Mouse (Mus musculus) neural tube, embryonic 14.5 days (tissue): Measurements from ENCODE around the gene Fth1. TPM values are rescaled to one million over a fixed set of nuclear protein-coding genes. Genes with fewer than 3 reads are reported as not detected.

ENCODE experiments used
- ATAC-seq: fragments of 200-750 bp; cut with Nextera tagmentation; 2 replicates; pipeline ENCODE4 v1.8.0; 2017; ENCODE audit warnings: low read depth, mild to moderate bottlenecking, moderate TSS enrichment, moderate library complexity
- H3K27ac ChIP-seq: fragments of 300-500 bp; sonication (generic); 2 replicates; pipeline ENCODE4 v1.5.1; 2014; ENCODE audit warnings: low read depth, mild to moderate bottlenecking, control low read depth, low read length, moderate library complexity, mixed read lengths
- H3K27me3 ChIP-seq: fragments of 300-500 bp; sonication (generic); 2 replicates; pipeline ENCODE4 v1.6.1; 2014; ENCODE audit warnings: low read length; ENCODE audit not compliant: control insufficient read depth, insufficient read depth
- H3K36me3 ChIP-seq: fragments of 300-500 bp; sonication (generic); 2 replicates; pipeline ENCODE4 v1.6.1; 2014; ENCODE audit warnings: low read length, mixed read lengths; ENCODE audit not compliant: control insufficient read depth, insufficient read depth
- H3K4me1 ChIP-seq: fragments of 300-500 bp; sonication (generic); 2 replicates; pipeline ENCODE4 v1.6.1; 2014; ENCODE audit warnings: low read length; ENCODE audit not compliant: control insufficient read depth, insufficient read depth
- H3K4me2 ChIP-seq: fragments of 300-500 bp; sonication (generic); 2 replicates; pipeline ENCODE4 v1.6.1; 2014; ENCODE audit warnings: mild to moderate bottlenecking, low read depth, low read length, control low read depth
- H3K4me3 ChIP-seq: fragments of 300-500 bp; sonication (generic); 2 replicates; pipeline ENCODE4 v1.5.1; 2014; ENCODE audit warnings: low read depth, low read length, control low read depth, mixed read lengths
- H3K9ac ChIP-seq: fragments of 300-500 bp; sonication (generic); replicated peaks from 2 replicates; pipeline ENCODE4 v1.6.1; 2014; ENCODE audit warnings: low read depth, mild to moderate bottlenecking, control low read depth, low read length, mixed read lengths
- H3K9me3 ChIP-seq: fragments of 300-500 bp; sonication (generic); 2 replicates; pipeline ENCODE4 v1.6.1; 2016; ENCODE audit warnings: low read length; ENCODE audit not compliant: control insufficient read depth
- WGBS: fragments of 180-500 bp; shearing (Covaris S2); extraction: QIAGEN DNeasy Blood & Tissue Kit; methylation state at CpG from one replicate; pipeline ENCODE4 v1.1.7; 2014; 5-methylcytosine and 5-hydroxymethylcytosine counted together
- polyA plus RNA-seq: library from polyadenylated mRNA; unstranded; fragments of >200 nt; fragmentation: Nextera tagmentation; extraction: Ambion mirVana; gene quantifications from 2 replicates; pipeline ENCODE4 v1.2.1, GENCODE M21; 2014

Gene Fth1
- polyA plus RNA-seq, 1 experiment from 2014 or later: 1,462 TPM

DNA sequence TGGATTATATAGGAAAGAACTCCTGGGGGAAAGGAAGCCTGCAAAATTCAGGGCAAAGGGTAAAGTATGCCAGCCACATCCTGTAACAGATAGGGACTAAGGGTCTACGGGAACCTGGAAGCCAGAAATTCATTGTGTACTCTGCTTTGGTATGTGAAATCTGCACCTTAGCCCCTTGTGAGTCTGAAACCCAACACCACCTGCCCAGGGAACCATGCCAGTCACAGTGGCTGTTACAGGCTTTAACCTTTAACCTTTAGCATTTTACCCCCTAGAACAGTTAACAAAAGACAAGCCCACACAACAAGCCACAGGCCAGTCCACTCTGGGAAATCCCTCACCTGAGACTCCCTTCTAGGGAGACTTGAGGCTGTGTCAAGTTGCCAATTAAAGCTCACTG, 38.6 kb upstream of the Fth1 start:
- 85% methylated on average over 1 of the region's 1 CpGs for WGBS
- no peak overlapping the region for H3K4me3 ChIP-seq
- H3K4me1 ChIP-seq: no peaks in the 10 kb centered on the region
- no peaks in the 10 kb centered on the region for H3K9me3 ChIP-seq
- H3K4me2 ChIP-seq: no peak overlapping the region
- no peaks in the 10 kb centered on the region for H3K27me3 ChIP-seq
- no peak overlapping the region for H3K27ac ChIP-seq
- H3K36me3 ChIP-seq: no peaks in the 10 kb centered on the region
- no peak for ATAC-seq
- no peak overlapping the region for H3K9ac ChIP-seq

- 66% methylated on average over 10 of the region's 10 CpGs for WGBS
These were observed 37.6 kb upstream of the Fth1 start for GRCm38 (mm10) chr19:9942539-9943533.

DNA sequence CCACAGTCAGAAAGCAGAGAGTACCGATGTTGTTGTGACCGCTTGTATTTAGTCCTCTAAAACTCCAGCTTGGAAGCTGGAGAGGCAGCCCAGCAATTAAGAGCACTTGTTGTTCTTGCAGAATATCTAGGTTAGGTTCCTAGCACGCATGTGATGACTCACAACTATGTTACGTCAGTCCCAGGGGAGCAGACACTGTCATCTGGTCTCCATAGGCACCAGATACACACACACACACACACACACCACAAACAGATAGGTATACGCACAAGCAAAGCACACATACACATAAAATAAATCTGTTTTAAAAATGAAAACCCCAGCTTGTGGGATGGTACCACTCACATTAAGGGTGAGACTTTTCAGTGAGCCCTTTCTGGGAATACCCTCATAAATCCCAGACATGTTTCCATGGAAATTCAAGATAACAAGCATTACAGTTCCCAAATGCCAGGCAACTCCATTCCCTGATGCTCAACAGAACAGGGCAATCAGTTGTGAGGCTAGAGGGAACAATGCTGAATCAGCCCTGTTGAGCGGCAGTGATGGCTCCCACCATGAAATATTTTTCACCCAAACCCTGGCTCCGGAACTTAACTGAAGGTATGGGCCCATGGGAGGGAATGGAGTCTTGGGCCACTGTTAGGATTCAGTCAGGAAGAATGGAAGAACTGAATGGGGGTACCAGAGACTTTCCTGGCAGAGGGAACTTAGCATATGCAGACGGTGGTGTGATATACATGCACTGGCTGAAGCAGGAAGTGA, 34.4 kb upstream of the Fth1 start:
- H3K36me3 ChIP-seq: no peaks in the 10 kb centered on the region
- H3K9ac ChIP-seq: no peak overlapping the region
- ATAC-seq: no peak
- no peak overlapping the region for H3K4me3 ChIP-seq
- no peaks in the 10 kb centered on the region for H3K9me3 ChIP-seq
- no peaks in the 10 kb centered on the region for H3K27me3 ChIP-seq
- 94% methylated on average over 8 of the region's 8 CpGs for WGBS
- H3K4me2 ChIP-seq: no peak overlapping the region
- no peak overlapping the region for H3K27ac ChIP-seq
- no peaks in the 10 kb centered on the region for H3K4me1 ChIP-seq

More at GRCm38 (mm10) chr19:9942539-9943533, 37.6 kb upstream of the Fth1 start:
- no peak for ATAC-seq
- no peak overlapping the region for H3K4me2 ChIP-seq
- no peak overlapping the region for H3K9ac ChIP-seq
- no peaks in the 10 kb centered on the region for H3K4me1 ChIP-seq
- H3K36me3 ChIP-seq: no peaks in the 10 kb centered on the region
- no peaks in the 10 kb centered on the region for H3K27me3 ChIP-seq
- no peak overlapping the region; the same call in 1 of the 2 replicates for H3K27ac ChIP-seq
- no peaks in the 10 kb centered on the region for H3K9me3 ChIP-seq
- no peak overlapping the region for H3K4me3 ChIP-seq

- H3K36me3 ChIP-seq: no peaks in the 10 kb centered on the region
- no peak overlapping the region for H3K9ac ChIP-seq
- no peaks in the 10 kb centered on the region for H3K4me1 ChIP-seq
- ATAC-seq: no peak
- no peak overlapping the region for H3K4me3 ChIP-seq
- WGBS: 76% methylated on average over 3 of the region's 3 CpGs
- H3K4me2 ChIP-seq: no peak overlapping the region
- H3K27me3 ChIP-seq: no peaks in the 10 kb centered on the region
- no peaks in the 10 kb centered on the region for H3K9me3 ChIP-seq
- H3K27ac ChIP-seq: no peak overlapping the region
These were observed 33.4 kb upstream of the Fth1 start for GRCm38 (mm10) chr19:9946986-9947385.

DNA sequence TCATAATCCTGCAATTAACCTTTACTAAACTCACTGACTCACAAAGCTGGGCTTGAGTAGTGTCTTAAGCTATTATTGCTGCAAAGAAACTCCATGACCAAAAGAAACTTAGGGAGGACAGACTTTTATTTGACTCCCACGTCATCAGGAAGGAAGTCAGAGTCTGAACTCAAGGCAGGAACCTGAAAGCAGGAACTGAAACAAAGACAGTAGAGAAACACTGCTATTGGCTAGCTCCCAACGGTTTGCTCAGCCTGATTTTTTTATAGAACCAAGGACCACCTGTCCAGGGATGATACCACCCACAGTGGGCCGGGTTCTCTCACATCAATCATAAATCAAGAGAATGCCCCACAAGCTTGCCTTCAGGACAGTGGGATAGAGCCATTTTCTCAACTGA, 28.0 kb upstream of the Fth1 start:
- Histone ChIP-seq H3K4me2 (no peak overlapping the region), H3K36me3 (no peaks in the 10 kb centered on the region), H3K27ac (no peak overlapping the region), H3K4me1 (no peaks in the 10 kb centered on the region), H3K9ac (no peak overlapping the region), H3K4me3 (no peak overlapping the region), H3K9me3 (no peaks in the 10 kb centered on the region), H3K27me3 (no peaks in the 10 kb centered on the region)
- WGBS: 81% methylated on average over 3 of the region's 3 CpGs
- ATAC-seq: no peak

DNA sequence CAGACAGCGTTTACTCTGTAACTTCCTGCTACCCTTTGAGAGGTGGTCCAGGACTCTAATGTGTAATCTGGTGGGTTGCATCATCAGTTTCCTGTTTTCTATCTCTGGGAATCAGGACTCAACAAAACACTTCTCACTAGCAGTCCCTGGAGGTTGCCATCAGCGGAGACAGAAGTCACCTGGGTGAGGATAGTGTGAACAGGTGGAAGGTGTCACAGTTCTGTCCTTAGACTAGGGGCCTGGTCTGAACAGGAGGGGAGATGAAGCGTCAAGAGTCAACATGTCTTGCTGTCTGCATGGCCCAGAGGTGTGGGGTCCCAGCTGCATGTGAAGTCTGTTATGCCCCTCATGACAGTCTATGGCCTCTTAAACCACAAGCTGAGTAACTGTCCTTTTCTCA, 27.5 kb upstream of the Fth1 start:
- H3K4me1 ChIP-seq: no peaks in the 10 kb centered on the region
- no peak overlapping the region for H3K4me2 ChIP-seq
- no peak overlapping the region for H3K27ac ChIP-seq
- no peak for ATAC-seq
- no peak overlapping the region for H3K9ac ChIP-seq
- no peaks in the 10 kb centered on the region for H3K9me3 ChIP-seq
- 88% methylated on average over 3 of the region's 3 CpGs for WGBS
- no peaks in the 10 kb centered on the region for H3K27me3 ChIP-seq
- no peaks in the 10 kb centered on the region for H3K36me3 ChIP-seq
- H3K4me3 ChIP-seq: no peak overlapping the region

DNA sequence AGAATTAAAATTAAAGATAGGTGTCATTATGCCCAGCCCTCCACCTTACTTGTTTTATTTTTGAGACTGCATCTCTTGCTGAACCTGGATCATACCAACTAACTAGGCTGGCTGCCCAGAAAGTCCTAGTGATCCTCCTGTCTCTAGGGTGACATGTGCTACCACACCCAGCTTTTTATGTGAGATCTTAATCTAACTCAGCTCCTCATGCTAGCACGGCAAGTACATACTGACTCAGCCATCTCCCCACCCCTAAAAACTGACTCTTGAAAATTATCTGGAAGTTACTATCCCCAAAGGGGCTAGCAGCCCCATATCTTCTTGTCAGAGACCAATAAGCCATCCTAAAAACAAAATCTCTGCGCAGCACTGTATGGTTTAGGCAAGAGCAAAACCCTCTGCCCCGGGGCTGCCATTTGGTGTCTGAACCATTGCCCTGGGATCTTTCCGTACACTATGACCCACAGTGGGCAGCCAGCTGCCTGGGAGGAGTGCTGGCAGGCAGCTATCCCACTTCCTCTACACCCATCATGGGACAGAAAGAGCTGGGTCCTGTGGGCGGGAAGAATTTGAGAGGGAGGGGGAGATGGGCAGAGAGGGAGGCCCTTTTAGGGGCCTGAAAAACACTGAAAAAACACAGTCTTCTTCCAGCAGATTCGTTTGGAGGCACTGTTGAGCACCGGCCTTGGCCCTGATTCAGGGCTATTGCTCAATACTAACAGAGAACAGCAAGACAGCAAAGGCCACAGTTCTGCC, 26.2 kb upstream of the Fth1 start:
- Histone ChIP-seq H3K4me2 (no peak overlapping the region), H3K4me3 (no peak overlapping the region), H3K36me3 (no peaks in the 10 kb centered on the region), H3K9me3 (no peaks in the 10 kb centered on the region), H3K4me1 (no peaks in the 10 kb centered on the region), H3K27ac (no peak overlapping the region), H3K9ac (no peak overlapping the region), H3K27me3 (no peaks in the 10 kb centered on the region)
- 45% methylated on average over 7 of the region's 7 CpGs for WGBS
- peak; percentile 34; the same call in 1 of the 2 replicates for ATAC-seq

GRCm38 (mm10) chr19:9954811-9955202, 25.6 kb upstream of the Fth1 start:
- WGBS: 39% methylated on average over 5 of the region's 5 CpGs
- no peak overlapping the region for H3K9ac ChIP-seq
- no peak overlapping the region for H3K4me2 ChIP-seq
- no peaks in the 10 kb centered on the region for H3K27me3 ChIP-seq
- H3K36me3 ChIP-seq: no peaks in the 10 kb centered on the region
- no peaks in the 10 kb centered on the region for H3K4me1 ChIP-seq
- H3K4me3 ChIP-seq: no peak overlapping the region
- no peak for ATAC-seq
- H3K27ac ChIP-seq: no peak overlapping the region
- H3K9me3 ChIP-seq: no peaks in the 10 kb centered on the region
